Mouse (Mus musculus) retina, embryonic 14.5 days (tissue): Measurements from ENCODE around the gene Gm3317.
"Not testable (repeated sequence)": the region's sequence is repeated elsewhere in the genome, so short reads cannot be mapped to it uniquely, and the experiment has no call there.

Experiments
- DNase-seq: peaks from one replicate; pipeline ENCODE4 v3.0.0-alpha.2; 2015; ENCODE audit warnings: low spot score

Gm3317 gene

DNA sequence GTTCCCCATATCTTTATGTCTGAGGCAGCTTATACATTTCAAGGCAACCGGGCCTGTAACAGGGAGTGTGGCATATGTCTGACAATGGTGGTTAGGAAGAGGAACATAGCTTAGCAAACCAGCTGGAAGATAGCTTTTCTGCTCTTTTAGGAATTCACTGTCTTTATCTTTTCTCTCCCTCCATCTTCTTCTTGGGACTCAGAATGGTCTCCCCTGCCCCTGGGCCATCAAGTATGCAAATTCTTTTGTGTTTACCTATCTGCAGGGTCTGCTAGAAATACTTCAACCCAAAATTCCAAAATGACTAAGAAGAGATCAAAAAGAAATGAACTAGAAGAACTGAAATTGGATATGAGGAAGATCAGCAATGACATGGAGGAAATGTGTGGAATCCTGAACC, at the start of gene Gm3317:
TSS of gene Gm3317 (plus strand) at position 301 of the 400 bp plus-strand sequence.
- DNase-seq = not testable (repeated sequence)

DNA sequence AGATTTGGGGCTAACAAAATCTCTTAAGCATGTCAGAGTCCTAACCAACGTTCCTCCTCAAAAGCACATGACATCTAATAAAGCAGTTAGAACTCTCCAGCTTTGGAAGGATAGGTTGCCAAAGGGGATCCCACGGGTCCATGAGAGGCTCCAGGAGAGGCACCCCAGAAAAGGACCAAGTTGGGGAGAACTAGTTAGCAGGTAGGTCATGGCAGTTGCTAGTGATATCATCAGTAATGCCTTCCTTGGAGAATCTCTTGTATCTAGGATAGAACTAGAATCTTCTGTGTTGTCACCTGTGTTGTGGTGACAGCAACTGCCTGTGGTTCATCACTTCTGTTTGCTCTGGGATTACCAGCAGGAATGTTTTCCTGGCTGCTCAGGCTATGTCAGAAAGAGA, 33.1 kb upstream of the Gm3317 start, which contains the start of gene Gm8279:
TSS of gene Gm8279 (plus strand) at position 301 of the 400 bp plus-strand sequence.
- not testable (repeated sequence) for DNase-seq

DNA sequence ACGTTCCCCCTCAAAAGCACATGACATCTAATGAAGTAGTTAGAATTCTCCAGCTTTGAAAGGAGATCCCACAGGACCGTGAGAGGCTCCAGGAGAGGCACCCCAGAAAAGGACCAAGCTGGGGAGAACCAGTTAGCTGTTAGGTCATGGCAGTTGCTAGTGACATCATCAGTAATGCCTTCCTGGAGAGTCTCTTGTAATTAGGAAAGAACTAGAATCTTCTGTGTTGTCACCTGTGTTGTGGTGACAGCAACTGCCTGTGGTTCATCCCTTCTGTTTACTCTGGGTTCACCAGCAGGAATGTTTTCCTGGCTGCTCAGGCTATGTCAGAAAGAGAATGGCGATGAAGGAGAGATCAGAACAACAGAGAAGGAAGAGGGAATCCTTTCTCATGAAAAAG, 21.2 kb downstream of the Gm3317 start, which contains the start of gene Gm8271:
TSS of gene Gm8271 (plus strand) at position 301 of the 400 bp plus-strand sequence.
- not testable (repeated sequence) for DNase-seq
